Mouse (Mus musculus) thymus, postnatal 10 days (tissue): ENCODE results near the gene Fam71a.

Experiments
- DNase-seq, 2 experiments: peaks; one replicate each; pipeline ENCODE4 v3.0.0; 2021; ENCODE audit warnings: low spot score in 2 of 2

Gene Fam71a

GRCm38 (mm10) chr1:191164717-191165116 is at the start of gene Fam71a:
Fam71a (minus strand) TSS chr1:191164817.
- no peak for DNase-seq

- no peak for DNase-seq
Observed at GRCm38 (mm10) chr1:191211096-191211495, 46.5 kb upstream of the Fam71a start.

GRCm38 (mm10) chr1:191205791-191206190 is 41.2 kb upstream of the Fam71a start:
- no peak for DNase-seq

- no peak for DNase-seq
Observed at GRCm38 (mm10) chr1:191204876-191205275, 40.3 kb upstream of the Fam71a start.

GRCm38 (mm10) chr1:191203496-191203895 is 38.9 kb upstream of the Fam71a start:
- no peak for DNase-seq

GRCm38 (mm10) chr1:191202208-191202952 is 37.8 kb upstream of the Fam71a start:
- no peak for DNase-seq

- DNase-seq, result no peak
Observed at GRCm38 (mm10) chr1:191200816-191201602, 36.4 kb upstream of the Fam71a start.

GRCm38 (mm10) chr1:191197916-191198315 is 33.3 kb upstream of the Fam71a start:
- no peak for DNase-seq

GRCm38 (mm10) chr1:191196016-191196415 is 31.4 kb upstream of the Fam71a start:
- DNase-seq, result no peak

- no peak for DNase-seq
Observed at GRCm38 (mm10) chr1:191193657-191194424, 29.2 kb upstream of the Fam71a start.

- no peak for DNase-seq
Observed at GRCm38 (mm10) chr1:191192751-191193150, 28.1 kb upstream of the Fam71a start.

GRCm38 (mm10) chr1:191192213-191192612 is 27.6 kb upstream of the Fam71a start:
- DNase-seq, result no peak

GRCm38 (mm10) chr1:191189671-191190372 is 25.2 kb upstream of the Fam71a start:
- no peak for DNase-seq

- no peak for DNase-seq
Observed at GRCm38 (mm10) chr1:191186386-191186770, 21.8 kb upstream of the Fam71a start.

- no peak for DNase-seq
Observed at GRCm38 (mm10) chr1:191185761-191186385, 21.3 kb upstream of the Fam71a start.

- no peak for DNase-seq
Observed at GRCm38 (mm10) chr1:191184841-191185251, 20.2 kb upstream of the Fam71a start.

GRCm38 (mm10) chr1:191184066-191184815 is 19.6 kb upstream of the Fam71a start:
- no peak for DNase-seq

- peak; percentile 6 to 17 for DNase-seq
Observed at GRCm38 (mm10) chr1:191183163-191184065, 18.8 kb upstream of the Fam71a start.

- no peak for DNase-seq
Observed at GRCm38 (mm10) chr1:191182431-191183162, 18.0 kb upstream of the Fam71a start.
